Mouse (Mus musculus) kidney, adult 9 months (tissue): Measurements from ENCODE around the gene 1110004F10Rik.

Experiments
- DNase-seq: peaks from one replicate; pipeline ENCODE4 v3.0.0; 2022

The 1110004F10Rik gene

GRCm38 (mm10) chr7:116099952-116100528 lies 60.8 kb downstream of the 1110004F10Rik start:
- peak; percentile 19 for DNase-seq

GRCm38 (mm10) chr7:116103091-116103490 lies 63.9 kb downstream of the 1110004F10Rik start:
- no peak for DNase-seq

- DNase-seq = no peak
These were observed 71.5 kb downstream of the 1110004F10Rik start for GRCm38 (mm10) chr7:116110661-116111060.

- DNase-seq = no peak
These were observed 72.3 kb downstream of the 1110004F10Rik start for GRCm38 (mm10) chr7:116111546-116111945.

- DNase-seq = no peak
These were observed 76.2 kb downstream of the 1110004F10Rik start for GRCm38 (mm10) chr7:116115216-116115930.

DNA sequence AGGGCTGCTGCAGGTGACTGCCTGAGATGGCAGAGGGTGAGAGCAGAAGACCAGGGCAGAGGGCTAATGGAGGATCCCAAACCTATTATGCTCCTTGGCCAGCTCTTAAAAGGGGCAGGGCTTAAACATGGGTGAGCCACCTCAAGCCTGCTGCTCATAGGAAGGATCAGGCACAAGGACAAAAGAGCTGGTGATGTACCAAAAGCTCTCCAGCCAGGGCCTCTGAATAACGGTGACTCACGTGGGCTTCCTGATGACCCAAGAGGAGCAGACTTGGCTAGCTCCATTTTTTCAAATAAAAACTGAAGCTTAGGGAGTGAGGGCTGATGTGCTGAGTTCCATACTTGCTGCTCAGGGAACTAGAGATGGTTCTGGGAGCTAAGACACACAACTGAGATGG lies 76.8 kb downstream of the 1110004F10Rik start:
- no peak for DNase-seq

DNA sequence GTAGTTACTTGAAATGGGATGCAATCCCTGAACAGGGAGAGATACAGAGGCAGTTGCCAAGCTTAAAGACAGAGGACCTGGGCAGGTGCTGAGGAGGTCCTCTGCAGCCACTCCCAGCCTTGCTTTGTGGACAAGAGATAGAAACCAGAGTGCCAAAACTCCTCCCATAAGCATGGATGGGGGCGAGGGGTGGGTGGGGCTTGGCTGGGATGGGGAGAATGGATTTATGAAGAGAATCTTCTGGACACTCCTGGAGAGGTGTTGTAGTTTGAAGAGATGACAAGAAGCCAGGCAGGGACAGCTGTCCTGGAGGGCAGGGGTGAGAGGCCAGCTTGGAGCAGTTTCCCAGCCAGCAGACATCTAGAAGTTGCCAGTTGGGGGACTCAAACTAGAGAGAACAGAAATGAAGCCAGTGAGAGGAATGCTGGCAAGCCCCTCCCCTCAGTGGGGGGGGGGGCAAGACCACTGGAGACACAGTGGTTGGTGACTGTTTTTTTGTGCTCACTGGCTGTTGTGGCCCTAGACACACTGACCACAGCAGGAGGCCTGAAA lies 80.2 kb downstream of the 1110004F10Rik start:
- no peak for DNase-seq

GRCm38 (mm10) chr7:116120737-116121136 lies 81.5 kb downstream of the 1110004F10Rik start:
- DNase-seq = no peak

- DNase-seq = no peak
These were observed 82.0 kb downstream of the 1110004F10Rik start for GRCm38 (mm10) chr7:116121202-116121601.

GRCm38 (mm10) chr7:116122981-116123596 lies 83.9 kb downstream of the 1110004F10Rik start:
- no peak for DNase-seq

- DNase-seq = no peak
These were observed 84.4 kb downstream of the 1110004F10Rik start for GRCm38 (mm10) chr7:116123597-116123985.

GRCm38 (mm10) chr7:116124057-116124456 lies 84.9 kb downstream of the 1110004F10Rik start:
- no peak for DNase-seq

DNA sequence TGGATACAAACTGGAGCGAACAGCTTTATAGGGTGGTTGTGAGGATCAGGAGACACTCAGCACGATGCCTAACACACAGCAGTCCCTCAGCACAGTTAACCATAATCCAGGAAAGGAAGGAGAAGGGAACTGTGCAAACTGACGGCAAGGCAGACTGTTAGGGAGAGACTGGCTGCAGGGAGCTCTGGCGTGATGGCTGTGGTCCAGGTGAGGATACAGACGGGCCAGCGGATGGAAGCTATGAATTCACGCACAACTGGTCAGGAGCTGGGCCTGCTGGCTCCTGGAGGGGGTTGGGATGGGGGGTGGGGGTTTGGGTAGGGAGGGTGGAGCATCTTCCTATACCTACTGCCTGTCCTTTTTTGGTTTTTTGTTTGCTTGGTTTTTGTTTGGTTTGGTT lies 86.5 kb downstream of the 1110004F10Rik start:
- no peak for DNase-seq

GRCm38 (mm10) chr7:116127052-116127451 lies 87.9 kb downstream of the 1110004F10Rik start:
- no peak for DNase-seq

- DNase-seq = no peak
These were observed 89.1 kb downstream of the 1110004F10Rik start for GRCm38 (mm10) chr7:116128286-116128685.

DNA sequence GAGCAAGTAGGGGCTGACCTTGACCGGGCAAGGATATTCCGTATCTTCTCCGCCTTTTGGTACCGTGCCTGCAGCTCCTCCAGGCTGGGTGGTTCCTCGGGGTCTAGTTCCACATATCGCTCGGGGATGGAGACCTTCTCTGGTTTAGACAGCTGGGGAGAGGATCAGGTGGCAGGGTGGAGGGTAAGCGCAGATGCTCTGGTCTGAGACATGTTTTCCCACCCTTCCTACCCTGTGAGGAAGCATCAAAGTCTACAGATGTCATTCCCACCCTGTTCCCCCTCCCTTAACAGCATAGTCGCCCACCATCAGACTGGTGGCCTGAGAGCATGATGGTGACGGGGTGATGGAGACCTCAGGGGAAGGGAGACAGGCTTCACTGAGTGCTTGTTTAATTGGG lies 90.2 kb downstream of the 1110004F10Rik start:
- no peak for DNase-seq

DNA sequence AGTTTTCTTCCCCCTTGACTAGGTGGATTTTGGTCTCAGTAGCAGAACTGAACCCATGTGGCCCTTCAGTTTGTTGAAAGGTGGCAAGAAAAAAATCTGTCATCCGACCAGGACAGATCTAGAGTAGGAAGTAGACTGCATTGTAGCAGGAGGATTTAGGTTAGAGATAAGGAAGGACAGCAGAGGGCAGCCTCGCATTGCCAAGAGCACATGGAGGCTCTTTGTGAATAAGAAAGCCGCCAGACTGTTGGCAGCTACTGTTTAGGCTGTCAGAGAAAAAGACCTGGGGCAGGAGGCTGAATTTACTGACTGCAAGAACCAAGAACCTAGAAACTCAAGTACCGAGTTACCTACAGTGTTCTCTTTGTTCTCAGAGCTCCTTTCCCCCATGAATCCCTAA lies 92.2 kb downstream of the 1110004F10Rik start:
- no peak for DNase-seq

DNA sequence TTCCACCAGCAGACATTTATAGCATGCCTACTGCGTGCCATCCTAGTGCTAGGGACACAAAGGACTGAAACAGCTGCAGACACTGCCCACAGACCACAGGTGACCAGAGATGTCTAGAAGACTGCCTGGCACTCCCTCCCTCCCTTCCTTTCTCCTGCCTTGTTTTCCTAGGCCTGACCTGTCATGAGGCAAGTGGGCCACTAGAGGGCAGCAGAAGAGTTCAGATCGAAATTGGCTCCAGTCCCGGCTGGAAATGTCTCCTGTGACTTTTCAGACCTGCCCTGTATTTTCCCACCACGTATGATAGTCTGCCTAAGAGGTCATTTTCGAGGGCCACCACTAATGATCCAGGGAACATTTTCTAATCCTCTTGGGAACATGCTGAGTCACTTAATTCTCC lies 92.9 kb downstream of the 1110004F10Rik start:
- DNase-seq = peak; percentile 86

DNA sequence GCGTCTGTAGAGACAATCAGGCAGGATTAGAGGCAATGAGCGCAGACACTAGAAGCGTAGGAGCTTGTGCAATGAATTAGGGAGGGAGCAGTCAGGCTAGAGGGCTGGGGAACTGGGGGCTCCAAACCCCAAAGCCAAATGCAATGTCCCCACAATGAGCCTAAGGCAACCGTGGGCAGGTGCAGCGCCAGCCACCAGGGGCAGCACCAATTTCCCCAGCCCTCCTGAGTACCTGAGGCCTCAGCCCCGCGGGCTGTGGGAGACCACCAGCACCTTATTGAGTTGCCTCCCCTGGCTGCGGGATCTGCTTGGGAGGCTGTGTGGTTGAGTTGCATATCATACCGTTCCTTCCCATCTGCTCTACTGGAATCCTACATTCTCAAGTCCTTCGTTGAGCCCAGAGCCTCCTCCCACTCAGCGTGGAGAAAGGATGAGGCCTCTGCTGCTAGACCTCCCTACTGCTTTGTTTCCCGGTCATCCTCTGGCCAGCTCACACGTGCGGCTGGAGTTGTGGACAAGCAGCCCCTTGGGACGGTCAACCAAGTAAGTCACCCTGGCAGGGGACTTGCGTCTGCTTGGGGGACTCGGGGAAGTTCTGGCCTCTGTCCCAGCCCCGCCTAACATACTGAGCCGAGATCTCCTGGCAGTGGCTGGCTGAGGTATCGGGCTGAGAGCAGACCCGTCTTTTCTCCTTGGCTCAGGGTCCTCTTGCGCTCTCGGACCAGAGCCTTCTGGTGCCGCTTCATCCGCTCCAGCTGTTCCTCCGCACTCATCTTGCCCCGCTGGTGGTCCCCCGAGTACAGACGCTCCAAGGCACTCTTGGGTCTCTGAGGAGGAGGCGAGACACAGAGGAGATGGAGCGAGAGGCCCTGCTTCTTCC lies 95.5 kb downstream of the 1110004F10Rik start:
- DNase-seq = no peak

- no peak for DNase-seq
These were observed 98.0 kb downstream of the 1110004F10Rik start for GRCm38 (mm10) chr7:116137149-116137548.

DNA sequence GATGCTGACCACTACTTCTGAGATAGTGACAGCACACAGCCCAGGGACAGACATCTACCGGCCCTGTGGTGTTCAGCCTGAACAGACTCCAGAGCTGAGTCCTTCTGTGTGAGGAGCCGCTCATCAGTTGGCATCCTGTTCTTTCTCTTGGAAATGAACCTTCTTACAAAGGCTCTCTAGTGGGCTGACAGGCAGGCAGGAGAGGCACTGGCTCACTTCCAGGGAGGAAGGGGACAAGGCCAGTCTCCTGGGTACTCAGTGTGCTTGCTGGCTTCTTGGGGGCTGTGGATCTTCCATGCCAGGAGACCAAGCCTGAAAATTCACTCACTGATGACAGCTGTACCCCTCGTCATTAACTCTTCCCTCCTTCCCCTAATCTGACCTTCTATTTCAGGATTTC lies 98.5 kb downstream of the 1110004F10Rik start:
- DNase-seq = no peak

DNA sequence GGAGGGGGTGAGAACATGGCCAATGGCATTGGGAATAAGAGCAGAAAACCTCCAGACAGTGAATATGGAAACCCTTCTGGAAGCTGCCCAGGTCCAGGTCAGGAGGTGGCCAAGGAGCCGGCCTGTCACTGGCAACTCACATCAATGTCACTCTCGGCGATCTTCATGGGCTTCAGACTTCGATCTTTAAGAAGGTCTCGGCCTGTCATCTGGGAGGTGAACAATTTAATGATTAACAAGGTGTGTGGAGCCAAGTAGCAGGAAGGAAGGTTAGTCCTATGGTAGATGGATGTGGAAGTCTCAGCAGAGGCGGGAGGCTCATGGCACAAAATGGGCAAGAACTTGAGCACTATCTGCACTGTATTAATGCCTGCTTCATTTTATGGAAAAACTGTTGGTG lies 105.8 kb downstream of the 1110004F10Rik start:
- peak; percentile 73 for DNase-seq

- DNase-seq = no peak
These were observed 107.9 kb downstream of the 1110004F10Rik start for GRCm38 (mm10) chr7:116147114-116147513.
